Mouse (Mus musculus) liver, adult 2 months (tissue): ENCODE measurements around the gene Cish. TPM values are rescaled to one million over a fixed set of nuclear protein-coding genes. Genes with fewer than 3 reads are reported as not detected.

Experiments
- DNase-seq: peaks from one replicate; pipeline ENCODE4 v3.0.0-alpha.2; 2011; ENCODE audit warnings: low read depth, low spot score; ENCODE audit errors: extremely low read depth
- H3K27ac ChIP-seq: fragments of 200-500 bp; replicated peaks from 2 replicates; pipeline ENCODE4 v1.5.1; 2012; ENCODE audit warnings: low read depth, mild to moderate bottlenecking, control low read depth, inconsistent platforms, low read length; ENCODE audit not compliant: insufficient read depth
- H3K27me3 ChIP-seq: fragments of 200-500 bp; 2 replicates; pipeline ENCODE4 v1.6.1; 2012; ENCODE audit warnings: mild to moderate bottlenecking, moderate library complexity, low read length, inconsistent platforms; ENCODE audit not compliant: control insufficient read depth, insufficient read depth
- H3K36me3 ChIP-seq: fragments of 200-500 bp; 2 replicates; pipeline ENCODE4 v1.6.1; 2012; ENCODE audit warnings: low read length, inconsistent platforms; ENCODE audit not compliant: control insufficient read depth, insufficient read depth
- H3K4me1 ChIP-seq: fragments of 200-500 bp; 2 replicates; pipeline ENCODE4 v1.6.1; 2011; ENCODE audit warnings: low read length; ENCODE audit not compliant: control insufficient read depth, insufficient read depth
- H3K4me3 ChIP-seq: fragments of 200-500 bp; 2 replicates; pipeline ENCODE4 v1.5.1; 2011; ENCODE audit warnings: low read depth, mild to moderate bottlenecking, control low read depth, low read length, moderate library complexity; ENCODE audit not compliant: insufficient read depth
- H3K79me2 ChIP-seq: fragments of 200-500 bp; 2 replicates; pipeline ENCODE4 v1.6.1; 2012; ENCODE audit warnings: inconsistent platforms, mild to moderate bottlenecking, low read length, moderate library complexity; ENCODE audit not compliant: control insufficient read depth, insufficient read depth
- H3K9ac ChIP-seq: fragments of 200-500 bp; 2 replicates; pipeline ENCODE4 v1.6.1; 2012; ENCODE audit warnings: low read depth, mild to moderate bottlenecking, control low read depth, inconsistent platforms, low read length
- CTCF ChIP-seq: fragments of 200-500 bp; IDR thresholded peaks from 2 replicates; pipeline ENCODE4 v1.5.1; 2011; ENCODE audit warnings: low read depth, low read length, control low read depth
- POLR2A ChIP-seq: fragments of 200-500 bp; IDR thresholded peaks from 2 replicates; pipeline ENCODE4 v1.6.1; 2011; ENCODE audit warnings: low read length, control low read depth; ENCODE audit not compliant: insufficient read depth; ENCODE audit errors: extremely low read depth
- WGBS: fragments of 180-500 bp; shearing (Covaris S2); methylation state at CpG from one replicate; pipeline ENCODE4 v1.1.7; 2018; 5-methylcytosine and 5-hydroxymethylcytosine counted together
- polyA plus RNA-seq: library from polyadenylated mRNA; depleted of rRNA; stranded (reverse); fragments of >200 nt; gene quantifications from 2 replicates; pipeline ENCODE4 v1.2.3, GENCODE M21; 2012
- total RNA-seq: library from RNA; depleted of rRNA; stranded (reverse); fragments of >200 nt; gene quantifications from 2 replicates; pipeline ENCODE4 v1.2.3, GENCODE M21; 2014

Cish gene
- total and polyA plus RNA-seq, 2 experiments = 0.55 to 32.8 TPM

GRCm38 (mm10) chr9:107309171-107309570 lies 13.3 kb downstream of the Cish start:
- WGBS = 81% methylated on average over 9 of the region's 9 CpGs
- Histone ChIP-seq H3K27me3 (no peaks in the 10 kb centered on the region), H3K9ac (no peak overlapping the region), H3K79me2 (no peaks in the 10 kb centered on the region), H3K4me3 (no peak overlapping the region), H3K27ac (no peak overlapping the region), H3K4me1 (peaks cover 42% of the 10 kb centered on the region), H3K36me3 (no peaks in the 10 kb centered on the region)
- no peak for DNase-seq
- TF ChIP-seq CTCF (no peak), POLR2A (no peak)

DNA sequence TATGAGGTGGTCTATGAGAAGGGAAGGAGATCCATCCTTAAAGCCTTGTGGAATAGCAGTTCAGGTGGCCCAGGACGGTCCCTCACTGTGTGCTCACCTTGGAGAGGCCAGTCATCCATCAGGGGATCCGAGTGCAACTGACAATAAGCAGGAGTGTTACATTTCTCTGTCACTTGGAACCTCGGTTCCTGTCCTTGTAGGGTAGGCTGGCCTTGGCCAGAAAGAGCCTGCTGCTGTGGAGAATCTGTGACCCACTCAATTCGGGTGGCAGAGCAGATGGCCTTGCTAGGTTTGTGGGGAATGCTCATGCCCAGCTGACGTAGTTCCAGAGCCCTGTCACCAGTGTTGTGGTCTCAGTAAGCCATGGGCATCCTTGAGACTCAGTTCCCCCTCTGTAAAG lies 13.8 kb downstream of the Cish start:
- DNase-seq = no peak
- no peaks in the 10 kb centered on the region for H3K79me2 ChIP-seq
- 79% methylated on average over 5 of the region's 5 CpGs for WGBS
- no peaks in the 10 kb centered on the region for H3K36me3 ChIP-seq
- TF ChIP-seq CTCF (no peak), POLR2A (no peak)
- H3K4me1 ChIP-seq = peaks cover 38% of the 10 kb centered on the region
- H3K27me3 ChIP-seq = no peaks in the 10 kb centered on the region
- no peak overlapping the region for H3K9ac ChIP-seq
- no peak overlapping the region for H3K27ac ChIP-seq
- no peak overlapping the region for H3K4me3 ChIP-seq

DNA sequence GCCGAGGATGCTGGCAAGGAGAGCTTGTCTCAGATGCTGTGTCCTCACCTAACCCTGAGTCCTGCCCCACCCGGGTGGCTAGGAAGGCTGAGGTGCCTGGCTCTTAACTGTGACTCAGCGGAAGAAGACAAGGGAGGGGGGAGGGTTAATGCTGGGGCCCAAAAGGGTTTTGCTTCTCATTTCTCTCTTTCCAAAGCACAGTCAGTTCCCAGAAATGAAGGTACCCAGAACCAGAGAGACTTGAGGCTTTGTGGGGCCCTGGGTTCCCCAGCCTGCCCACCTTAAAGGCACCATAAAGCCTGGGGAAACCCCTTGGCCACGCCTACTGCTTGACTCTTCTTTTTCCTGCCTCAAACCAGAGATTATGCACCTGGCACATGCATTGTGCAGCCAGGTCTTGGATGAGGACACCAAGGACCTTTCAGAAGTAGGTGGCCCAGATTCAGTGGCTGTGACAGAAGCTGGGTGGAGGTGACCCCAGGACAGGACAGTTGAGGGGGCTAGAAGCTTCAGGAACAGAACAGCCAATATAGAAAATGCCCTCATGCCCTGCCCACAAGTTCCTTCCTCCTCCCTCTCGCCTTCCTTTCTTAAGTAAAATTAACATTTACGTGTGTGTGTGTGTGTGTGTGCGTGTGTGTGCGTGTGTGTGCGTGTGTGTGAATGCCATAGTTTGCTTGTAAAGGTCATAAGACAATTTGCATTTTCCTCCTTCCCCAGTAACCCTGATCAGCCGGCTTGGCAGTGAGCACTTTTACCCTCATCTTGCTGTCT lies 17.2 kb downstream of the Cish start:
- WGBS = 76% methylated on average over 10 of the region's 10 CpGs
- Histone ChIP-seq H3K79me2 (no peaks in the 10 kb centered on the region), H3K27me3 (no peaks in the 10 kb centered on the region), H3K4me1 (peaks cover 18% of the 10 kb centered on the region), H3K9ac (no peak overlapping the region), H3K36me3 (no peaks in the 10 kb centered on the region), H3K4me3 (no peak overlapping the region), H3K27ac (no peak overlapping the region)
- DNase-seq = no peak
- TF ChIP-seq CTCF = no peak
- TF ChIP-seq POLR2A = no peak

DNA sequence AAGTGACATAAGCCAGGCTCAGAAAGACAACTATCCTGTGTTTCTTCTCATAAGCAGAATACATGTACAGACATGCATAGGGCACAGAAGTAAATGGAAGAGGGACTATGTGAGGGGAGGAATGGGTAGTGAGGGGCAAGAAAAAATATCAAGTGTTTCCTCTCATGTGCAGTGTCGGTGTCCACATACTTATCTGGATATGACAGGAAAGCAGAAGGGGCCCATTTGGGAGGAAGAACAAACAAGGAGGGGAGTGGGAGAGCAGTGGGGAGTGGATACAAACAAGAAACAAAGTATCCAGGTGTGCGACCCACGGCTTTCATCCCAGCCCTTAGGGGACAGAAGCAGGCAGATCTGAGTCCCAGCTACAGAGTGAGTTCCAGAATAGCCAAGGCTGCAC lies 18.1 kb downstream of the Cish start:
- H3K27me3 ChIP-seq = no peaks in the 10 kb centered on the region
- TF ChIP-seq CTCF = no peak
- TF ChIP-seq POLR2A = no peak
- no peak overlapping the region for H3K9ac ChIP-seq
- no peaks in the 10 kb centered on the region for H3K36me3 ChIP-seq
- H3K27ac ChIP-seq = no peak overlapping the region
- 96% methylated on average over 3 of the region's 3 CpGs for WGBS
- no peak for DNase-seq
- no peak overlapping the region for H3K4me3 ChIP-seq
- no peaks in the 10 kb centered on the region for H3K79me2 ChIP-seq
- H3K4me1 ChIP-seq = peaks cover 9% of the 10 kb centered on the region

- Histone ChIP-seq H3K27ac (peak overlapping the region; percentile 8; the same call in 1 of the 2 replicates), H3K79me2 (no peaks in the 10 kb centered on the region), H3K36me3 (no peaks in the 10 kb centered on the region), H3K4me1 (peaks cover 5% of the 10 kb centered on the region; the same call in 1 of the 2 replicates), H3K4me3 (no peak overlapping the region), H3K27me3 (no peaks in the 10 kb centered on the region), H3K9ac (no peak overlapping the region)
- DNase-seq = peak; percentile 79
- TF ChIP-seq POLR2A = no peak
- WGBS = 15% methylated on average over 2 of the region's 2 CpGs
Observed at GRCm38 (mm10) chr9:107315791-107316190, 20.0 kb downstream of the Cish start.

- TF ChIP-seq CTCF = no peak
- no peak for TF ChIP-seq POLR2A
- no peak overlapping the region for H3K4me3 ChIP-seq
- peaks cover 2% of the 10 kb centered on the region; the same call in 1 of the 2 replicates for H3K4me1 ChIP-seq
- H3K36me3 ChIP-seq = no peaks in the 10 kb centered on the region
- H3K27ac ChIP-seq = no peak overlapping the region
- H3K27me3 ChIP-seq = no peaks in the 10 kb centered on the region
- WGBS = 95% methylated on average over 8 of the region's 8 CpGs
- no peak overlapping the region for H3K9ac ChIP-seq
- no peaks in the 10 kb centered on the region for H3K79me2 ChIP-seq
- DNase-seq = no peak
Observed at GRCm38 (mm10) chr9:107322461-107323050, 26.7 kb downstream of the Cish start.
